Mouse (Mus musculus): ENCODE results near the gene Kif9.

Kif9 gene

GRCm38 (mm10) chr9:110476124-110477091, at the start of gene Kif9, which contains the start of gene Klhl18:
TSS of gene Kif9 (plus strand) at chr9:110476958.
TSS of gene Klhl18 (minus strand) at chr9:110476694.
- DNase-seq, result peak; percentile 98 to 99

GRCm38 (mm10) chr9:110431241-110431640, 45.5 kb upstream of the Kif9 start:
- DNase-seq, result no peak

- no peak for DNase-seq
Observed at GRCm38 (mm10) chr9:110433045-110433444, 43.7 kb upstream of the Kif9 start.

- DNase-seq, result no peak
Observed at GRCm38 (mm10) chr9:110436041-110436440, 40.7 kb upstream of the Kif9 start.

- DNase-seq, result no peak
Observed at GRCm38 (mm10) chr9:110440049-110440448, 36.7 kb upstream of the Kif9 start.

GRCm38 (mm10) chr9:110440559-110440958, 36.2 kb upstream of the Kif9 start:
- no peak for DNase-seq

GRCm38 (mm10) chr9:110448356-110448755, 28.4 kb upstream of the Kif9 start:
- no peak for DNase-seq

- peak; percentile 72 to 78 for DNase-seq
Observed at GRCm38 (mm10) chr9:110448857-110449617, 27.7 kb upstream of the Kif9 start.

- no peak for DNase-seq
Observed at GRCm38 (mm10) chr9:110452523-110452922, 24.2 kb upstream of the Kif9 start.

GRCm38 (mm10) chr9:110457926-110458325, 18.8 kb upstream of the Kif9 start:
- no peak for DNase-seq

GRCm38 (mm10) chr9:110459145-110459727, 17.5 kb upstream of the Kif9 start:
- no peak for DNase-seq

- no peak for DNase-seq
Observed at GRCm38 (mm10) chr9:110460884-110461815, 15.6 kb upstream of the Kif9 start.

- no peak for DNase-seq
Observed at GRCm38 (mm10) chr9:110462321-110462720, 14.4 kb upstream of the Kif9 start.

GRCm38 (mm10) chr9:110463983-110464591, 12.7 kb upstream of the Kif9 start:
- DNase-seq, result no peak

GRCm38 (mm10) chr9:110465336-110465735, 11.4 kb upstream of the Kif9 start:
- no peak for DNase-seq

- no peak for DNase-seq
Observed at GRCm38 (mm10) chr9:110466179-110466578, 10.6 kb upstream of the Kif9 start.

- peak in 1 of 2 experiments; percentile 4 for DNase-seq
Observed at GRCm38 (mm10) chr9:110477951-110478350, 1.2 kb downstream of the Kif9 start.

GRCm38 (mm10) chr9:110478639-110479038, 1.9 kb downstream of the Kif9 start:
- no peak for DNase-seq

GRCm38 (mm10) chr9:110488841-110489240, 12.1 kb downstream of the Kif9 start:
- no peak for DNase-seq

GRCm38 (mm10) chr9:110490913-110491312, 14.2 kb downstream of the Kif9 start:
- no peak for DNase-seq

- no peak for DNase-seq
Observed at GRCm38 (mm10) chr9:110525737-110526136, 49.0 kb downstream of the Kif9 start.

Data from cerebellum, adult 18-20 months (tissue).